In genomic region chr10:92166057-92166456, GRCm38 (mm10) we compare ENCODE assay signal across 16 mouse cellular contexts.
DNase-seq lines count a peak whose midpoint lies in the region; ATAC-seq and TF ChIP-seq lines count a peak whose summit lies in the region.
"Had no signal": no experiment of that assay in that cellular context is flagged by ENCODE, and none has a peak within 500 bp of the region (broad histone marks: within the 10 kb centered on the region; RNA-seq: fewer than 3 reads in every experiment).

No protein-coding gene starts in this region.

- no peak overlapping the region for H3K9ac ChIP-seq in kidney, embryonic 14.5 days (ENCODE audit: low read depth, low read length)
- H3K9ac ChIP-seq in hindbrain, embryonic 12.5 days, result no peak overlapping the region
- no peak overlapping the region for H3K9ac ChIP-seq in midbrain, embryonic 14.5 days (replicated peaks; ENCODE audit: low read length)
- H3K9ac ChIP-seq: embryonic facial prominence, embryonic 15.5 days had no signal

- no peak for ATAC-seq in kidney, embryonic 14.5 days (ENCODE audit: low FRiP score, low TSS enrichment)
- ATAC-seq in Patski, result peak; percentile 95
- no peak for ATAC-seq in hindbrain, embryonic 12.5 days (ENCODE audit: low FRiP score)
- ATAC-seq in midbrain, embryonic 14.5 days (ENCODE audit: low FRiP score, low TSS enrichment), result no peak
- ATAC-seq: intestine, embryonic 16.5 days had no signal

- CTCF ChIA-PET in Patski (lab: Charles Lee), result interaction anchor here (1.1 to 1.3 kb wide), 2 partner anchors 14 to 26 kb away, joined by 3 read pairs; no protein-coding TSS in a partner anchor

- POLR2A ChIA-PET in Patski (lab: Charles Lee), result no interaction called here

- no peaks in the 10 kb centered on the region for H3K9me3 ChIP-seq in kidney, embryonic 14.5 days (ENCODE audit: control insufficient read depth, low read length)
- no peaks in the 10 kb centered on the region for H3K9me3 ChIP-seq in hindbrain, embryonic 12.5 days (replicated peaks)
- H3K9me3 ChIP-seq in midbrain, embryonic 14.5 days (ENCODE audit: control insufficient read depth, low read length), result no peaks in the 10 kb centered on the region
- H3K9me3 ChIP-seq: embryonic facial prominence, embryonic 15.5 days had no signal

- DNase-seq in kidney, adult 2 months, result peak; percentile 9
- DNase-seq in Patski (ENCODE audit: low read depth, low spot score), result peak; percentile 27
- DNase-seq in midbrain, embryonic 14.5 days, result no peak
- DNase-seq in frontal cortex, postnatal 25 days (ENCODE audit: low spot score in 2 of 2), result no peak
- DNase-seq in left cerebral cortex, postnatal 14 days (ENCODE audit: low spot score in 2 of 2), result no peak
- DNase-seq: adrenal gland, postnatal 25 days; heart, adult 2 months; heart, postnatal 14 days; layer of hippocampus, adult 9-11 months; thymus, adult 2 months had no signal

- WGBS in kidney, adult 2 months, result 54% methylated on average over 2 of the region's 2 CpGs
- 50% methylated on average over 2 of the region's 2 CpGs for WGBS in kidney, embryonic 14.5 days
- 52% methylated on average over 2 of the region's 2 CpGs for WGBS in hindbrain, embryonic 12.5 days
- WGBS in midbrain, embryonic 14.5 days, result 18% methylated on average over 2 of the region's 2 CpGs

- intact Hi-C loops in left cerebral cortex, postnatal 14 days (cut with DNase I), result no loop called here

- no peaks in the 10 kb centered on the region; the same call in 1 of the 2 replicates for H3K4me1 ChIP-seq in kidney, adult 2 months (ENCODE audit: control insufficient read depth, insufficient read depth, low read length)
- no peaks in the 10 kb centered on the region for H3K4me1 ChIP-seq in kidney, embryonic 14.5 days (ENCODE audit: control insufficient read depth, insufficient read depth, low read length)
- H3K4me1 ChIP-seq in hindbrain, embryonic 12.5 days, result no peaks in the 10 kb centered on the region
- H3K4me1 ChIP-seq in midbrain, embryonic 14.5 days (ENCODE audit: control insufficient read depth, insufficient read depth, low read length), result peaks cover 16% of the 10 kb centered on the region

- TF ChIP-seq CTCF in kidney, adult 2 months (conservative IDR thresholded peaks at IDR 0.05; ENCODE audit: insufficient read depth, insufficient read length, low read depth, low read length), result no peak
- no peak for TF ChIP-seq CTCF in Patski (IDR thresholded peaks at IDR 0.05)

- no peaks in the 10 kb centered on the region for H3K36me3 ChIP-seq in kidney, adult 2 months (ENCODE audit: control insufficient read depth, insufficient read depth, low read length)
- H3K36me3 ChIP-seq in kidney, embryonic 14.5 days (ENCODE audit: control insufficient read depth, insufficient read depth, low read length), result no peaks in the 10 kb centered on the region
- H3K36me3 ChIP-seq in hindbrain, embryonic 12.5 days, result no peaks in the 10 kb centered on the region
- peaks cover 2% of the 10 kb centered on the region for H3K36me3 ChIP-seq in midbrain, embryonic 14.5 days (ENCODE audit: control insufficient read depth, insufficient read depth, low read length)
- H3K36me3 ChIP-seq: embryonic facial prominence, embryonic 15.5 days; G1E had no signal

- no peak overlapping the region for H3K27ac ChIP-seq in kidney, adult 2 months (ENCODE audit: insufficient read depth, low read depth, low read length)
- no peak overlapping the region for H3K27ac ChIP-seq in kidney, embryonic 14.5 days (ENCODE audit: low read depth, low read length)
- no peak overlapping the region for H3K27ac ChIP-seq in hindbrain, embryonic 12.5 days
- H3K27ac ChIP-seq in midbrain, embryonic 14.5 days (replicated peaks; ENCODE audit: low read depth, low read length), result peak overlapping the region; percentile 98
- H3K27ac ChIP-seq: embryonic facial prominence, embryonic 15.5 days; heart, adult 2 months; macrophage had no signal

- in situ Hi-C loops in Patski (cut with MboI; ENCODE audit: low pct_unique_long_range_greater_than_20kb), result no loop called here

- no peak overlapping the region for H3K4me2 ChIP-seq in kidney, embryonic 14.5 days (replicated peaks; ENCODE audit: low read depth, low read length)
- peak overlapping the region; percentile 60; the same call in 1 of the 2 replicates for H3K4me2 ChIP-seq in hindbrain, embryonic 12.5 days (replicated peaks)
- H3K4me2 ChIP-seq in midbrain, embryonic 14.5 days (ENCODE audit: low read length), result peak overlapping the region; percentile 56
- H3K4me2 ChIP-seq: embryonic facial prominence, embryonic 15.5 days had no signal

- H3K4me3 ChIP-seq in kidney, adult 2 months (ENCODE audit: insufficient read depth, low read depth, low read length), result no peak overlapping the region
- H3K4me3 ChIP-seq in kidney, embryonic 14.5 days (ENCODE audit: low read length), result no peak overlapping the region
- H3K4me3 ChIP-seq in hindbrain, embryonic 12.5 days, result no peak overlapping the region
- peak overlapping the region; percentile 64; the same call in 1 of the 2 replicates for H3K4me3 ChIP-seq in midbrain, embryonic 14.5 days (replicated peaks; ENCODE audit: low read depth, low read length)
- H3K4me3 ChIP-seq: embryonic facial prominence, embryonic 15.5 days; heart, adult 2 months had no signal

- TF ChIP-seq POLR2A in kidney, adult 2 months (IDR thresholded peaks at IDR 0.05; ENCODE audit: low read depth, low read length), result no peak

- H3K27me3 ChIP-seq in kidney, adult 2 months (replicated peaks; ENCODE audit: control insufficient read depth, insufficient read depth, low read length), result peaks cover 5% of the 10 kb centered on the region; the same call in 1 of the 2 replicates
- no peaks in the 10 kb centered on the region for H3K27me3 ChIP-seq in kidney, embryonic 14.5 days (ENCODE audit: control insufficient read depth, insufficient read depth, low read length)
- peaks cover 18% of the 10 kb centered on the region for H3K27me3 ChIP-seq in Patski
- H3K27me3 ChIP-seq in hindbrain, embryonic 12.5 days, result peaks cover 5% of the 10 kb centered on the region; the same call in 1 of the 2 replicates
- H3K27me3 ChIP-seq in midbrain, embryonic 14.5 days (ENCODE audit: control insufficient read depth, insufficient read depth, low read length), result no peaks in the 10 kb centered on the region

Comparison
In these comparisons a context has a peak if more than half of its experiments do, and no peak if none do; other contexts are left out.
1. DNase-seq: peak in kidney, adult 2 months (single experiment) and Patski (single experiment); none in midbrain, embryonic 14.5 days (single experiment), frontal cortex, postnatal 25 days (0 of 2) and left cerebral cortex, postnatal 14 days (0 of 2).